Mouse (Mus musculus) neural tube, embryonic 11.5 days (tissue): ENCODE measurements at regions not wholly inside any gene's neighbourhood (a gene's known extent, or its start where the extent isn't known, plus 50 kb on each side); places are given as distances from the start of the nearest gene placed in this dataset.

Source experiments
- ATAC-seq: fragments of 200-750 bp; cut with Nextera tagmentation; 2 replicates; pipeline ENCODE4 v1.8.0; 2017; ENCODE audit warnings: moderate number of reproducible peaks, mild to moderate bottlenecking, moderate TSS enrichment, moderate library complexity; ENCODE audit not compliant: insufficient read depth, low FRiP score, low TSS enrichment
- DNase-seq: peaks from one replicate; pipeline ENCODE4 v3.0.0-alpha.2; 2015; ENCODE audit warnings: low spot score
- H3K27ac ChIP-seq: fragments of 300-500 bp; sonication (generic); 2 replicates; pipeline ENCODE4 v1.5.1; 2014; ENCODE audit warnings: low read depth, mild to moderate bottlenecking, low read length
- H3K27me3 ChIP-seq: fragments of 300-500 bp; sonication (generic); 2 replicates; pipeline ENCODE4 v1.6.1; 2014; ENCODE audit warnings: mild to moderate bottlenecking, low read length, mixed read lengths; ENCODE audit not compliant: control insufficient read depth, insufficient read depth
- H3K36me3 ChIP-seq: fragments of 300-500 bp; sonication (generic); 2 replicates; pipeline ENCODE4 v1.6.1; 2014; ENCODE audit warnings: mild to moderate bottlenecking, low read length, moderate library complexity, mixed read lengths; ENCODE audit not compliant: control insufficient read depth, insufficient read depth
- H3K4me1 ChIP-seq: fragments of 300-500 bp; sonication (generic); 2 replicates; pipeline ENCODE4 v1.6.1; 2014; ENCODE audit warnings: low read length, mixed read lengths; ENCODE audit not compliant: control insufficient read depth, insufficient read depth
- H3K4me2 ChIP-seq: fragments of 300-500 bp; sonication (generic); 2 replicates; pipeline ENCODE4 v1.6.1; 2014; ENCODE audit warnings: low read depth, mild to moderate bottlenecking, moderate library complexity
- H3K4me3 ChIP-seq: fragments of 300-500 bp; sonication (generic); 2 replicates; pipeline ENCODE4 v1.5.1; 2014; ENCODE audit warnings: low read depth, low read length
- H3K9ac ChIP-seq: fragments of 300-500 bp; sonication (generic); 2 replicates; pipeline ENCODE4 v1.6.1; 2014; ENCODE audit warnings: mild to moderate bottlenecking, low read length
- H3K9me3 ChIP-seq: fragments of 300-500 bp; sonication (generic); 2 replicates; pipeline ENCODE4 v1.6.1; 2016; ENCODE audit warnings: low read length; ENCODE audit not compliant: control insufficient read depth
- WGBS: fragments of 180-500 bp; shearing (Covaris S2); extraction: QIAGEN DNeasy Blood & Tissue Kit; methylation state at CpG from one replicate; pipeline ENCODE4 v1.1.7; 2014; 5-methylcytosine and 5-hydroxymethylcytosine counted together

GRCm38 (mm10) chr5:91294957-91295356 lies 107.8 kb downstream of the Btc start:
- no peak overlapping the region for H3K9ac ChIP-seq
- ATAC-seq (no peak), DNase-seq (no peak)
- no peak overlapping the region for H3K27ac ChIP-seq
- H3K36me3 ChIP-seq, result no peaks in the 10 kb centered on the region
- H3K4me1 ChIP-seq, result no peaks in the 10 kb centered on the region
- no peaks in the 10 kb centered on the region for H3K9me3 ChIP-seq
- no peaks in the 10 kb centered on the region for H3K27me3 ChIP-seq
- H3K4me3 ChIP-seq, result no peak overlapping the region
- WGBS, result 94% methylated on average over 3 of the region's 3 CpGs
- H3K4me2 ChIP-seq, result no peak overlapping the region

DNA sequence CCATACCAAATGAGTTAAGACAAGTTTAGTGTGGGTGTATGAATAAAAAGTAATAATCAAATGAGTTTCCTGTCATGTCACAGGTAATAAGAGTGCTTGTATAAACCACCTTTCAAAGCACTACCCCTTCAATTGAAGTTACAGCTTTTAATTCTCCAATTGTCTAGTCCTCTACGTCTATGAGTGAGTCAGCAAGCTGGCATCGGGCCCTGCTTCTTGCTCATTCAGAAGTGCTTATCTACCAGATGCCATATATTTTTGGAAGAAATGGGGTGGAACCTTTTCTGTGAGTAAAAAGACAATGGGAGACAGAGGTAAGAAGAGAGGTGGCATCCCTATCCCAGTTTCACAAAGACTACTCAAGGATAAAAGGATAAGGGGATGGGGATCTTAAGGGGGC lies 105.7 kb downstream of the Btc start:
- no peak for ATAC-seq
- H3K36me3 ChIP-seq, result no peaks in the 10 kb centered on the region
- H3K4me3 ChIP-seq, result no peak overlapping the region
- H3K4me1 ChIP-seq, result no peaks in the 10 kb centered on the region
- H3K27ac ChIP-seq, result no peak overlapping the region
- H3K9ac ChIP-seq, result no peak overlapping the region
- H3K9me3 ChIP-seq, result no peaks in the 10 kb centered on the region
- H3K4me2 ChIP-seq, result no peak overlapping the region
- 85% methylated on average over 2 of the region's 2 CpGs for WGBS
- DNase-seq, result no peak
- H3K27me3 ChIP-seq, result no peaks in the 10 kb centered on the region

- Histone ChIP-seq H3K9ac (no peak overlapping the region), H3K36me3 (no peaks in the 10 kb centered on the region), H3K27ac (no peak overlapping the region), H3K4me3 (no peak overlapping the region), H3K4me2 (no peak overlapping the region), H3K4me1 (no peaks in the 10 kb centered on the region), H3K9me3 (no peaks in the 10 kb centered on the region), H3K27me3 (no peaks in the 10 kb centered on the region)
- no peak for ATAC-seq
- WGBS, result 84% methylated on average over 17 of the region's 17 CpGs
- DNase-seq, result no peak
These were observed 100.7 kb downstream of the Btc start for GRCm38 (mm10) chr5:91302114-91302513.

- Histone ChIP-seq H3K4me2 (no peak overlapping the region), H3K27me3 (no peaks in the 10 kb centered on the region), H3K4me3 (no peak overlapping the region), H3K9me3 (no peaks in the 10 kb centered on the region), H3K27ac (no peak overlapping the region), H3K9ac (no peak overlapping the region), H3K36me3 (no peaks in the 10 kb centered on the region), H3K4me1 (no peaks in the 10 kb centered on the region)
- WGBS, result 90% methylated on average over 9 of the region's 9 CpGs
- DNase-seq, result no peak
- no peak for ATAC-seq
These were observed 99.9 kb downstream of the Btc start for GRCm38 (mm10) chr5:91302943-91303342.

GRCm38 (mm10) chr5:91303702-91304101 lies 99.1 kb downstream of the Btc start:
- Histone ChIP-seq H3K4me1 (no peaks in the 10 kb centered on the region), H3K4me2 (no peak overlapping the region), H3K36me3 (no peaks in the 10 kb centered on the region), H3K4me3 (no peak overlapping the region), H3K27ac (no peak overlapping the region), H3K9ac (no peak overlapping the region), H3K9me3 (no peaks in the 10 kb centered on the region), H3K27me3 (no peaks in the 10 kb centered on the region)
- DNase-seq, result no peak
- ATAC-seq, result no peak
- 85% methylated on average over 5 of the region's 5 CpGs for WGBS

DNA sequence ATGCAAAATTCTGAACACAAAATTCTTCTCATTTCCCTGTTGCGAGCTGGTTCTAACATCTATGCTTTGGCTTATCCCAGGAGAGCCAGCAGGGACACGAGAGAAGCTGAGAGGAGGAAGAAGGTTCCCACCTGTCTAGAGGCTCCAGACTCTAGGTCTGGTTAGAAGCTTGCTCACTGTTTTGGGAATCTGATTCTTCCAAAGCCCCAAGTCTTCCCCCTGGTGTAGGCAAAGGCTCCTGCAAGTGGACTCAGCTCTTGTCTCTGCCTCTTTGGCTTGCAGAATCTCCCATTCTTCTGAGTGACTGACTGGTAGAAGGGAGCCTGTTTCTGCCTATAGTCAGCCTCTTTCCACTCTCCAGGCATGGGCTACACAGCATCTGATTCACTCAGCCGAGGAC lies 95.8 kb downstream of the Btc start:
- no peak overlapping the region for H3K4me2 ChIP-seq
- ATAC-seq (no peak), DNase-seq (no peak)
- no peaks in the 10 kb centered on the region for H3K9me3 ChIP-seq
- no peak overlapping the region for H3K4me3 ChIP-seq
- H3K36me3 ChIP-seq, result no peaks in the 10 kb centered on the region
- H3K27me3 ChIP-seq, result no peaks in the 10 kb centered on the region
- H3K4me1 ChIP-seq, result no peaks in the 10 kb centered on the region
- WGBS, result 70% methylated on average over 3 of the region's 3 CpGs
- H3K27ac ChIP-seq, result no peak overlapping the region
- no peak overlapping the region for H3K9ac ChIP-seq
